Mouse (Mus musculus): Measurements from ENCODE around the gene Hip1. TPM values are rescaled to one million over a fixed set of nuclear protein-coding genes. Genes with fewer than 3 reads are reported as not detected.

Gene Hip1
- total and polyA plus RNA-seq, 2 experiments from 2014 or later = 26.9 to 110 TPM

DNA sequence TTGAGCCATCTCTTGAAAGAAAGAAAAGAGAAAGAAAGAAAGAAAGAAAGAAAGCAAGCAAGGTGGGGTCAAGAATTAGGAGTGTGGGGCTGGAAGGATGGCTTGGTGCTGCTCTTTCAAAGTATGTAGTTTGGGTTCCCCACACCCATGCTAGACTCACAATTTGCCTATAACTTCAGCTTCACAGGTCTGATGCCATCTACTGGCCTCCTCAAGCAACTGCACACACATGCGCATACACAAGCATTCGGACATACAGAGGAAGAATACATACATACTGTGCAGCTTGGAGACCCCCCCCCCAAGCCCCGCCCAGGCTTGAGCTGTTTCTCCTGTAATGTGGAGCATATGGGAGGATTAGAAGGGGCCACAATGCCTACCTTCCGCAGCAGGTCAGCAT, 111.1 kb downstream of the Hip1 start:
- Histone ChIP-seq H3K27ac (no peak overlapping the region), H3K9ac (replicated peaks; ENCODE audit: low read length) (no peak overlapping the region), H3K27me3 (ENCODE audit: insufficient read depth, low read length) (no peaks in the 10 kb centered on the region), H3K36me3 (ENCODE audit: insufficient read depth, low read length) (peaks cover 58% of the 10 kb centered on the region), H3K4me2 (ENCODE audit: low read depth, low read length) (no peak overlapping the region), H3K9me3 (ENCODE audit: low read length) (no peaks in the 10 kb centered on the region), H3K4me1 (ENCODE audit: insufficient read depth, low read length) (no peaks in the 10 kb centered on the region), H3K4me3 (ENCODE audit: low read length) (no peak overlapping the region)
- no peak for DNase-seq (ENCODE audit: low spot score)
- WGBS = 100% methylated on average over 4 of the region's 4 CpGs
- 0 out of 2 replicates have a peak, but pooled peaks have one; percentile 15 for TF ChIP-seq CTCF (IDR thresholded peaks at IDR 0.05; ENCODE audit: low read depth)
- ATAC-seq = no peak

DNA sequence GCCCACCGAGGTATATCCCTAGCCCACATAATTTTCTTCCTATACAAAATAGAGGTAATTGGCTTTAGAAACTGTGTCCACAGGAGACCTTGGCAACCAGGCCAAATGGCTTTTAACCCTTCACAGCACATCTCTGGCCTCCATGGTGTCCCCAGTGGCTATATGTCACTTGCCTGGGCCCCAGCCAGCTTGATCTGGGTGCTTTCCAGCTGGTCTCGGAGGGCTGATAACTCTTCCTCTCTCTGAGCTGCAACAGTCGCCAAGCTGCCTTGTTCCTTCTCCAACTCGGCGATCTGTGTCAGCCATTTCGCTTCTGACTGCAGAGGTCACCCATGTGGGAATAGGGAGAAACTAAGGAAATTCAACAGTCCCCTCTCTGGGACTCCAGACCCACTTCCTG, 113.8 kb downstream of the Hip1 start:
- no peak overlapping the region for H3K27ac ChIP-seq
- ATAC-seq = no peak
- TF ChIP-seq CTCF (IDR thresholded peaks at IDR 0.05; ENCODE audit: low read depth) = no peak
- H3K4me2 ChIP-seq (ENCODE audit: low read depth, low read length) = no peak overlapping the region
- H3K36me3 ChIP-seq (ENCODE audit: insufficient read depth, low read length) = peaks cover 64% of the 10 kb centered on the region
- no peak for DNase-seq (ENCODE audit: low spot score)
- H3K27me3 ChIP-seq (ENCODE audit: insufficient read depth, low read length) = no peaks in the 10 kb centered on the region
- no peaks in the 10 kb centered on the region for H3K4me1 ChIP-seq (ENCODE audit: insufficient read depth, low read length)
- 57% methylated on average over 6 of the region's 6 CpGs for WGBS
- no peaks in the 10 kb centered on the region for H3K9me3 ChIP-seq (ENCODE audit: low read length)
- H3K9ac ChIP-seq (replicated peaks; ENCODE audit: low read length) = no peak overlapping the region
- no peak overlapping the region for H3K4me3 ChIP-seq (ENCODE audit: low read length)

DNA sequence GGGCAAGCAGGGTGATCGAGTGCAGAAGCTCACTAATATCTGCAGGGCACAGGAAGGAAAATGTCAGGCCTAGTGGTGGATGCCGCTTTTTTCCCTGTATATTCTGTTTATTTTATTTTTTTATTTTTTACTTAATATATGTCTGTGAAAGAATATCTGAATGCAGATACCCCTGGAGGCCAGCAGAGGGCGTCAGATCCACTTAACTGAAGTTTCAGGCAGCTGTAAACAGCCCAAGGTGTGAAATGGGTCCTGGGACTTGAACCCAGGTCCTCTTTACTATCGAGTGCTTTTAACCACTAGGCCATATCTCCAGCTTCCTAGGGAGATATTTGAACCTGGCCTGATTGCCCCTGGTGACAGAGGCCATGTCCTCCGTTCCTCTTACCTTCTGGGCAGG, 116.1 kb downstream of the Hip1 start:
- ATAC-seq (no peak), DNase-seq (ENCODE audit: low spot score) (peak; percentile 35)
- TF ChIP-seq CTCF (IDR thresholded peaks at IDR 0.05; ENCODE audit: low read depth) = peak; percentile 66
- Histone ChIP-seq H3K36me3 (ENCODE audit: insufficient read depth, low read length) (peaks cover 74% of the 10 kb centered on the region), H3K9me3 (ENCODE audit: low read length) (no peaks in the 10 kb centered on the region), H3K27me3 (ENCODE audit: insufficient read depth, low read length) (no peaks in the 10 kb centered on the region), H3K4me3 (ENCODE audit: low read length) (no peak overlapping the region), H3K27ac (no peak overlapping the region), H3K4me2 (ENCODE audit: low read depth, low read length) (no peak overlapping the region), H3K9ac (replicated peaks; ENCODE audit: low read length) (no peak overlapping the region), H3K4me1 (ENCODE audit: insufficient read depth, low read length) (no peaks in the 10 kb centered on the region)
- 75% methylated on average over 5 of the region's 5 CpGs for WGBS

DNA sequence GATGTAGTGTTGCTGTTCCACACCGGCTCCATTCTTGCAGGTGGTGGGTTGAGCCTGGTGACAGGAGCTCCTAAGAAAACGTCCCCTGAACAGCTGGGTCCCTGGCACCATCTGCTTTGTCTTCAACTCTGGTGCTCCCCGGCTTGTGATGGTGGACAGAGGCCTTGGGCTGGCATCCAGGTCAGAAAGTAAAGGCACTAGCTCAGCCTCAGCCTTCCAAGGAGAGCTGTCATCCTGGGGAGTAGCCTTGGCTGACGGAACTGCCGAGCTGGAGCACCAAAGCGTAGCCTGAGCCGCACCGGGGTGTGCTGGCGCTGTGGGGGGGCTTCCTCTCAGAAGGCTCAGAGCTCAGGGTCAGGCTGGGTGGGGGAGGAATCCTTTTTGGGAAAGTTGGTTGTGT, 134.7 kb downstream of the Hip1 start:
- Histone ChIP-seq H3K4me3 (ENCODE audit: low read length) (no peak overlapping the region), H3K9me3 (ENCODE audit: low read length) (no peaks in the 10 kb centered on the region), H3K4me1 (ENCODE audit: insufficient read depth, low read length) (no peaks in the 10 kb centered on the region), H3K27me3 (ENCODE audit: insufficient read depth, low read length) (no peaks in the 10 kb centered on the region), H3K9ac (replicated peaks; ENCODE audit: low read length) (no peak overlapping the region), H3K27ac (no peak overlapping the region), H3K36me3 (ENCODE audit: insufficient read depth, low read length) (peaks cover 42% of the 10 kb centered on the region), H3K4me2 (ENCODE audit: low read depth, low read length) (no peak overlapping the region)
- ATAC-seq (no peak), DNase-seq (ENCODE audit: low spot score) (no peak)
- WGBS = 79% methylated on average over 9 of the region's 9 CpGs
- no peak for TF ChIP-seq CTCF (IDR thresholded peaks at IDR 0.05; ENCODE audit: low read depth)

DNA sequence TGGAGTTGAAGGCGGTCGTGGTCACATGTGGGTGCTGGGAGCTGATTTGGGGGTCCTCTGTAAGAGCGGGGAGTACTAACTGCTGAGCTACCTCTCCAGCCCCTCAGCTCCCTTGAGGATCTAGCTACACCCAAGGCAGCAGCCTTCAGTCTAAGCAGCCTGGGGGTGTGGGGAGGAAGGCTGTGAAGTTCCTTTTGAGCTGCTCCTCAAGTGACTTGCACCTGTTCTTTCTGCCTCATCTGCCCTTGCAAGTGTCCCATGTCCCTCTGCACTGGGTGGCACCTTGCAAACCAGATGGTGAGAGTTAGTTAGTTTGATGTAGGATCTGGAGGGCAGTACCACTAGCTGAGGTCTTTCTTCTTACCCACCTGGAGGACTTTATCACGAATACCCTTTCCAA, 136.8 kb downstream of the Hip1 start:
- Histone ChIP-seq H3K4me2 (ENCODE audit: low read depth, low read length) (no peak overlapping the region), H3K4me1 (ENCODE audit: insufficient read depth, low read length) (no peaks in the 10 kb centered on the region), H3K9ac (replicated peaks; ENCODE audit: low read length) (no peak overlapping the region), H3K4me3 (ENCODE audit: low read length) (no peak overlapping the region), H3K9me3 (ENCODE audit: low read length) (no peaks in the 10 kb centered on the region), H3K27ac (no peak overlapping the region), H3K27me3 (ENCODE audit: insufficient read depth, low read length) (no peaks in the 10 kb centered on the region), H3K36me3 (ENCODE audit: insufficient read depth, low read length) (peaks cover 25% of the 10 kb centered on the region)
- WGBS = 89% methylated on average over 4 of the region's 4 CpGs
- no peak for TF ChIP-seq CTCF (IDR thresholded peaks at IDR 0.05; ENCODE audit: low read depth)
- ATAC-seq = no peak
- no peak for DNase-seq (ENCODE audit: low spot score)

DNA sequence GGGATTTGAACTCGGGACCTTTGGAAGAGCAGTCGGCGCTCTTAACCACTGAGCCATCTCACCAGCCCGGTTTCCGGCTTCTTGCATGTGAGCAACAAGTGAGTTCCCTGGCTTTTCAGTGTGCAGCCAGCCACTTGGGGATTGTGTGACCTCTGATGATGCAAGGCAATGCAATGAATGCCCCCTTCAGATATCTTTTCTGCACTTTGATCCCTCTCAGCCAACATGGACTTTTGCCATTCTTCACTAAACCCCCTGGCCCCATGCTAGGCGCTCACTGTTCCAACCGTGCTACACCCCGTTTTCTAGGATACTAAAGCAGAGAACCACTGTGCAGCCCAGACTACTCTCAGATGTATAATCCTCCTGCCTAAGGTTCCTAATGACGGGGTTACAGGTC, 139.5 kb downstream of the Hip1 start:
- 84% methylated on average over 9 of the region's 9 CpGs for WGBS
- no peak overlapping the region for H3K27ac ChIP-seq
- H3K27me3 ChIP-seq (ENCODE audit: insufficient read depth, low read length) = no peaks in the 10 kb centered on the region
- no peak overlapping the region for H3K4me2 ChIP-seq (ENCODE audit: low read depth, low read length)
- no peak for TF ChIP-seq CTCF (IDR thresholded peaks at IDR 0.05; ENCODE audit: low read depth)
- DNase-seq (ENCODE audit: low spot score) = no peak
- no peaks in the 10 kb centered on the region for H3K4me1 ChIP-seq (ENCODE audit: insufficient read depth, low read length)
- ATAC-seq = no peak
- H3K4me3 ChIP-seq (ENCODE audit: low read length) = no peak overlapping the region
- peaks cover 11% of the 10 kb centered on the region; the same call in 1 of the 2 replicates for H3K36me3 ChIP-seq (ENCODE audit: insufficient read depth, low read length)
- no peak overlapping the region for H3K9ac ChIP-seq (replicated peaks; ENCODE audit: low read length)
- H3K9me3 ChIP-seq (ENCODE audit: low read length) = no peaks in the 10 kb centered on the region

DNA sequence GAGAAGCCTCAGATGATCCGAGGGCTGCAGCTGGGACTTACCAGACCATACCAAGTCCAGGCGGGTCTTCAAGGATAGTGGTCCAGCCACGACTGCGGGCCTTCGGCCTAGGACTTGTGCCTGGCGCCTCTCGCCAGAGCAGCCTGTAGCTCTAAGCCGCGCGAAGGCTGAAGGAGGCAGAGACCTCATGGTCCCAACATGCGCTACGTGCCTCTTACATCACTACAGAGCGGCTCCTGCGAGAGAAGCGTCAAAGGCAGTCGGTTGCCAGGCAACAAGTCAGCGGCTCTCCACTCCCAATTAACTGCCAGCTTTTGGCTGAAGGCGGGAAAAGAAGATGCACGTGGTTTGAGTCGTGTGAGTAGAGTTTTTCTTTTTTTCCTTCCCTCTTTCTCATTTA, 140.3 kb downstream of the Hip1 start:
- Histone ChIP-seq H3K4me2 (ENCODE audit: low read depth, low read length) (peak overlapping the region; percentile 38), H3K9me3 (ENCODE audit: low read length) (no peaks in the 10 kb centered on the region), H3K9ac (replicated peaks; ENCODE audit: low read length) (0 out of 2 replicates have a peak overlapping the region, but pooled peaks have one; percentile 0), H3K27me3 (ENCODE audit: insufficient read depth, low read length) (no peaks in the 10 kb centered on the region), H3K36me3 (ENCODE audit: insufficient read depth, low read length) (peaks cover 4% of the 10 kb centered on the region; the same call in 1 of the 2 replicates), H3K4me1 (ENCODE audit: insufficient read depth, low read length) (no peaks in the 10 kb centered on the region), H3K4me3 (ENCODE audit: low read length) (no peak overlapping the region), H3K27ac (no peak overlapping the region)
- peak; percentile 86 for ATAC-seq
- 30% methylated on average over 20 of the region's 20 CpGs for WGBS
- TF ChIP-seq CTCF (IDR thresholded peaks at IDR 0.05; ENCODE audit: low read depth) = no peak
- peak; percentile 81 for DNase-seq (ENCODE audit: low spot score)

Data from hindbrain, postnatal 0 days (tissue).